In genomic region chr6:71260051-71260640, GRCm38 (mm10) we compare ENCODE assay signal across 14 mouse cellular contexts. TPM values are rescaled to one million over a fixed set of nuclear protein-coding genes. Genes with fewer than 3 reads are reported as not detected.
A peak's percentile ranks its signal among the peaks of the same experiment; 100 is the strongest.
DNase-seq lines count a peak whose midpoint lies in the region; ATAC-seq and TF ChIP-seq lines count a peak whose summit lies in the region.
"Had no signal": no experiment of that assay in that cellular context is flagged by ENCODE, and none has a peak within 500 bp of the region (broad histone marks: within the 10 kb centered on the region; RNA-seq: fewer than 3 reads in every experiment).

No protein-coding gene starts in this region.

- peak overlapping the region; percentile 76; the same call in 1 of the 2 replicates for H3K9ac ChIP-seq in heart, postnatal 0 days (replicated peaks; ENCODE audit: low read depth, low read length)
- no peak overlapping the region for H3K9ac ChIP-seq in ES-E14 (ENCODE audit: insufficient read depth, low read depth, low read length, poor library complexity, severe bottlenecking)
- H3K9ac ChIP-seq in liver, embryonic 15.5 days, result no peak overlapping the region
- H3K9ac ChIP-seq: embryonic facial prominence, embryonic 13.5 days; forebrain, embryonic 12.5 days; hindbrain, embryonic 15.5 days; limb, embryonic 13.5 days had no signal

- H3K4me2 ChIP-seq in heart, postnatal 0 days (ENCODE audit: low read depth, low read length), result peak overlapping the region; percentile 67
- H3K4me2 ChIP-seq in liver, embryonic 15.5 days, result peak overlapping the region; percentile 8; the same call in 1 of the 2 replicates
- H3K4me2 ChIP-seq: embryonic facial prominence, embryonic 13.5 days; forebrain, embryonic 12.5 days; hindbrain, embryonic 15.5 days had no signal

- no peaks in the 10 kb centered on the region for H3K9me3 ChIP-seq in heart, postnatal 0 days (replicated peaks; ENCODE audit: control insufficient read depth, low read length)
- no peaks in the 10 kb centered on the region for H3K9me3 ChIP-seq in ES-E14 (ENCODE audit: control insufficient read depth, insufficient read depth, low read depth, low read length)
- H3K9me3 ChIP-seq in liver, embryonic 15.5 days (replicated peaks), result no peaks in the 10 kb centered on the region
- H3K9me3 ChIP-seq: embryonic facial prominence, embryonic 13.5 days; forebrain, embryonic 12.5 days; hindbrain, embryonic 15.5 days; limb, embryonic 13.5 days; midbrain, embryonic 10.5 days had no signal

- in situ Hi-C loops in ES-E14 (cut with MboI; ENCODE audit: low sequenced_read_pairs in 2 of 2, unreplicated experiment in 2 of 2), result no loop called here

- peaks cover 6% of the 10 kb centered on the region; the same call in 1 of the 2 replicates for H3K36me3 ChIP-seq in heart, postnatal 0 days (replicated peaks; ENCODE audit: control insufficient read depth, insufficient read depth, low read length)
- H3K36me3 ChIP-seq in ES-E14 (ENCODE audit: control insufficient read depth, insufficient read depth, low read length, poor library complexity, severe bottlenecking), result no peaks in the 10 kb centered on the region
- no peaks in the 10 kb centered on the region for H3K36me3 ChIP-seq in liver, embryonic 15.5 days (replicated peaks)
- H3K36me3 ChIP-seq: embryonic facial prominence, embryonic 13.5 days; forebrain, embryonic 12.5 days; hindbrain, embryonic 15.5 days; limb, embryonic 13.5 days; midbrain, embryonic 10.5 days had no signal

- H3K27me3 ChIP-seq in heart, postnatal 0 days (ENCODE audit: control insufficient read depth, insufficient read depth, low read length), result no peaks in the 10 kb centered on the region
- H3K27me3 ChIP-seq in liver, embryonic 15.5 days, result no peaks in the 10 kb centered on the region
- H3K27me3 ChIP-seq: embryonic facial prominence, embryonic 13.5 days; forebrain, embryonic 12.5 days; hindbrain, embryonic 15.5 days; limb, embryonic 13.5 days had no signal

- no peak for DNase-seq in heart, postnatal 0 days (ENCODE audit: low spot score)
- DNase-seq in heart, postnatal 4 days, result no peak
- DNase-seq in ES-E14 (ENCODE audit: low read depth, low spot score), result no peak
- peak; percentile 35 for DNase-seq in c-Kit-positive CD71-positive TER-119-negative erythroid progenitor cells, embryonic 14.5 days (ENCODE audit: low read depth)
- DNase-seq in adrenal gland, adult 2 months, result no peak
- DNase-seq in adrenal gland, postnatal 14 days, result no peak
- DNase-seq: cerebellum, postnatal 14 days; kidney, postnatal 10 days had no signal

- 12% methylated on average over 6 of the region's 6 CpGs for WGBS in heart, postnatal 0 days
- 17% methylated on average over 6 of the region's 6 CpGs for WGBS in liver, embryonic 15.5 days (ENCODE audit: insufficient replicate concordance)

- ATAC-seq in heart, postnatal 0 days (ENCODE audit: insufficient read depth, low read depth), result 0 out of 2 replicates have a peak, but pooled peaks have one; percentile 15
- peak; percentile 56 for ATAC-seq in liver, embryonic 15.5 days (ENCODE audit: insufficient read depth)

- TF ChIP-seq CTCF in heart, postnatal 0 days (IDR thresholded peaks at IDR 0.05; ENCODE audit: low read depth), result no peak

- H3K4me3 ChIP-seq in heart, postnatal 0 days (ENCODE audit: low read depth, low read length), result peak overlapping the region; percentile 56
- no peak overlapping the region for H3K4me3 ChIP-seq in ES-E14 (ENCODE audit: insufficient read depth in 1 of 2, low read depth in 1 of 2, low read length in 2 of 2, poor library complexity in 1 of 2, severe bottlenecking in 1 of 2)
- H3K4me3 ChIP-seq in liver, embryonic 15.5 days (replicated peaks), result no peak overlapping the region
- H3K4me3 ChIP-seq: embryonic facial prominence, embryonic 13.5 days; forebrain, embryonic 12.5 days; hindbrain, embryonic 15.5 days; limb, embryonic 13.5 days; midbrain, embryonic 10.5 days had no signal

- TF ChIP-seq EP300 in heart, postnatal 0 days (IDR thresholded peaks at IDR 0.05; ENCODE audit: low read depth), result no peak

- peaks cover 24% of the 10 kb centered on the region for H3K4me1 ChIP-seq in heart, postnatal 0 days (ENCODE audit: control insufficient read depth, insufficient read depth)
- H3K4me1 ChIP-seq in ES-E14 (ENCODE audit: control insufficient read depth in 2 of 2, insufficient read depth in 2 of 2, low read length in 2 of 2, poor library complexity in 1 of 2), result no peaks in the 10 kb centered on the region; a peak in 1 of 4 replicates
- peaks cover 11% of the 10 kb centered on the region for H3K4me1 ChIP-seq in liver, embryonic 15.5 days (replicated peaks)
- H3K4me1 ChIP-seq: embryonic facial prominence, embryonic 13.5 days; forebrain, embryonic 12.5 days; hindbrain, embryonic 15.5 days; limb, embryonic 13.5 days; midbrain, embryonic 10.5 days had no signal

- H3K27ac ChIP-seq in heart, postnatal 0 days (ENCODE audit: low read depth), result peak overlapping the region; percentile 95
- H3K27ac ChIP-seq in ES-E14 (ENCODE audit: insufficient read depth, low read depth, low read length, poor library complexity, severe bottlenecking), result peak overlapping the region; percentile 40; the same call in 1 of the 2 replicates
- no peak overlapping the region for H3K27ac ChIP-seq in liver, embryonic 15.5 days (replicated peaks)
- H3K27ac ChIP-seq: embryonic facial prominence, embryonic 13.5 days; forebrain, embryonic 12.5 days; hindbrain, embryonic 15.5 days; limb, embryonic 13.5 days; midbrain, embryonic 10.5 days had no signal

TF ChIP-seq in ES-E14, 5 proteins besides CTCF, POLR2A, EP300 and RAD21:
- TF ChIP-seq CHD2 (IDR thresholded peaks at IDR 0.05; ENCODE audit: low read depth, low read length) (no peak), HCFC1 (IDR thresholded peaks at IDR 0.05; ENCODE audit: borderline replicate concordance, insufficient read depth, low read length) (no peak), ZNF384 (IDR thresholded peaks at IDR 0.05; ENCODE audit: low read depth, low read length) (no peak), MAFK (IDR thresholded peaks at IDR 0.05; ENCODE audit: insufficient read depth, low read depth, low read length) (no peak), ZC3H11A (IDR thresholded peaks at IDR 0.05; ENCODE audit: borderline replicate concordance, low read depth, low read length) (no peak)

RNA-seq across cellular contexts. Expression of gene Krcc1, which starts 11.3 kb away (rescaled TPM):
- 47.8 and 51.7 TPM in 2 replicates for total RNA-seq in heart, postnatal 0 days (2014; rRNA removed; ENCODE audit: low replicate concordance)
- polyA plus RNA-seq in heart, postnatal 0 days (2015; fragmentation: Nextera tagmentation; extraction: Ambion mirVana), result 82.5 and 83.7 TPM in 2 replicates
- total RNA-seq in heart, postnatal 4 days (2021), result 10 to 100 TPM; 55.9 to 61.1 TPM
- total RNA-seq in ES-E14 (2012; rRNA removed), result 13.2 and 19.2 TPM in 2 replicates
- 21.5 and 23.1 TPM in 2 replicates for polyA plus RNA-seq in liver, embryonic 15.5 days (2015; fragmentation: Nextera tagmentation; extraction: Ambion mirVana)
- 10 to 100 TPM; 75.5 to 82.3 TPM for total RNA-seq in adrenal gland, adult 2 months (2021)
- polyA plus RNA-seq in adrenal gland, adult 2 months (2012; rRNA removed), result 3.1 and 3.2 TPM in 2 replicates
- 66.7 and 72.4 TPM in 2 replicates for total RNA-seq in adrenal gland, postnatal 14 days (2021)
